8 mouse cellular contexts compared by ENCODE assay signal in genomic region chr1:172376758-172377458, GRCm38 (mm10). TPM values are rescaled to one million over a fixed set of nuclear protein-coding genes. Genes with fewer than 3 reads are reported as not detected.
DNase-seq lines count a peak whose midpoint lies in the region; ATAC-seq lines count a peak whose summit lies in the region.

No protein-coding gene starts in this region.

- peak; percentile 37; the same call in 1 of the 2 replicates for ATAC-seq in cerebellum, adult (ENCODE audit: insufficient number of reproducible peaks, low FRiP score, low TSS enrichment)

- no peak for DNase-seq in cerebellum, adult 8-10 months
- DNase-seq in B cell, adult 2 months, result peak; percentile 44 to 53
- peak; percentile 24 for DNase-seq in embryo, embryonic 9.5 days (ENCODE audit: extremely low spot score)
- peak; percentile 28 to 50 for DNase-seq in heart, postnatal 10 days
- DNase-seq in liver, result peak; percentile 18
- peak; percentile 70 for DNase-seq in naive thymus-derived CD4-positive, alpha-beta T cell, adult 2 months (ENCODE audit: low read depth)
- no peak for DNase-seq in frontal cortex, postnatal 36 days (ENCODE audit: low spot score in 2 of 2)

- intact Hi-C loops in heart, postnatal 10 days (cut with DNase I), result no loop called here

RNA-seq across cellular contexts. Expression of gene Pigm, which starts 0.6 kb away (rescaled TPM):
- 1 to 10 TPM; 9.1 TPM for total RNA-seq in heart, postnatal 10 days (2021)

RNA-seq across cellular contexts. Expression of gene Kcnj10, which starts 35.9 kb away (rescaled TPM):
- under 1 TPM; 0.05 to 0.19 TPM for total RNA-seq in heart, postnatal 10 days (2021)

RNA-seq across cellular contexts. Expression of gene Kcnj9, which starts 47.8 kb away (rescaled TPM):
- total RNA-seq in heart, postnatal 10 days (2021), result not detected

Comparison
In these comparisons a context has a peak if more than half of its experiments do, and no peak if none do; other contexts are left out.
1. DNase-seq: peak in B cell, adult 2 months (2 of 2), embryo, embryonic 9.5 days (single experiment), heart, postnatal 10 days (2 of 2), liver (single experiment) and naive thymus-derived CD4-positive, alpha-beta T cell, adult 2 months (single experiment); none in cerebellum, adult 8-10 months (single experiment) and frontal cortex, postnatal 36 days (0 of 2).